Mouse (Mus musculus): Measurements from ENCODE around the gene Rxra.

Gene Rxra

DNA sequence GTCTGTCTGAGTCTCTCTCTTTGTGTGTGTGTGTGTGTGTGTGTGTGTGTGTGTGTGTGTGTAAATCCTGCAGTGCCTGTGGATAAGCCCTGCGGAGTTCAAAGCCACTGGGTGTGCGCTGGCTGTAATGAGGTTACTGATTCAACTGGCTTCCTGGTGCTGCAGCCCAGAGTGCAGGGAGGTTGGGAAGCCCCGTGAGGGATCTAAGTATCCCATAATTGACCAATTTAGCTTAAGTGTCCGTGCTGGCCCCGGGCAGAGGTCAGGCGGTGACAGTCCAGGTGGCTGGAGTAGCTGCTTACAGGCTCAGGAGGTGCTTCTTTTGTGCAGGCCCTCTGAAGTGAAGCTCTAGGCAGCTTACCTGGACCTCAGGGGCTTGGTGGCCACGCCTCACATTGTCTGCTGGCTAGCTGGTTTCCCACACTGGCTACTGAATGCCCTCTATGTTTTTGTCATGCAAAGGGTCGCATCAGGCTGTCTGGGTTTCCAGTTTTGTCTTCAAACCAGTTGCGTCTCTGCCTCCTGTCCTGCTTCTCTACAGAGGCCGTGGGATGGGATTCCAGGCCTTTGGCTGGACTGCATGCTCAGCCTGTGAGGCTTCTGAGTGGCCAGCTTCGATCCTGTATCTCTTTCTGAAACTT lies 7.9 kb downstream of the Rxra start:
- POLR2A ChIA-PET: interaction anchor here in 3 of 4 experiments (0.7 to 2.4 kb wide), 17 partner anchors 8 to 957 kb away, joined by 3 to 12 read pairs (median 3); partner anchors contain the start of genes Rxra (in 1 of the 3) and Tsc1 (in 1 of the 3)

GRCm38 (mm10) chr2:27685917-27686316 lies 9.7 kb downstream of the Rxra start:
- ChIA-PET POLR2A (interaction anchor here in 1 of 4 experiments (0.6 kb wide), 1 partner anchor 858 kb away, joined by 5 read pairs; no protein-coding TSS in a partner anchor), CTCF (no interaction called here)

More for the DNA sequence above, 7.9 kb downstream of the Rxra start:
- CTCF ChIA-PET: interaction anchor here in 2 of 4 experiments (0.7 to 0.9 kb wide), 2 partner anchors 46 to 645 kb away, joined by 4 to 6 read pairs; no protein-coding TSS in a partner anchor

DNA sequence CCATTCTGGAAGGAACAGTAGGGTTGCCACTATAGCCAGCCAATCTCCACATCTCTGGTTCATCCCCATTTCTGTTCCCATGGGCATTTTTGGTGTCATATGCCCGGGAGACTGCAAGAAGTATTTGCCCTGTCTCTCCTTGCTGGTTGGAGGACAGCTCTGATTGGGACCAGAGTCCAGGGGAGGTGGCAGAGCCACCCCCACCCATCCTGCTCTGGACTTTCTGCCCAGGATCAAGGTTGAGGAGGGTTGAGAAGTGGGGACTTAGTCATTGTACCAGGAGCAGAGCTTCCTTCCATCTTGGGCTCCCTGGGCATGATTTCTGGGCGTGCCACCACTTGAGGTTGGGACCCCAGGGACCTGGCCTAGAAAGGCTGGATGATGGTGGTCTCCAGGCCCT lies 10.1 kb downstream of the Rxra start:
- POLR2A ChIA-PET: interaction anchor here in 1 of 4 experiments (0.6 kb wide), 1 partner anchor 858 kb away, joined by 5 read pairs; no protein-coding TSS in a partner anchor
- CTCF ChIA-PET: no interaction called here

- ChIA-PET POLR2A (no interaction called here), CTCF (no interaction called here)
These were observed 10.8 kb downstream of the Rxra start for GRCm38 (mm10) chr2:27687041-27687440.

GRCm38 (mm10) chr2:27687973-27688372 lies 11.7 kb downstream of the Rxra start:
- ChIA-PET POLR2A (interaction anchor here in 2 of 4 experiments (1.0 to 1.6 kb wide), 2 partner anchors 11 to 18 kb away, joined by 3 to 4 read pairs; no protein-coding TSS in a partner anchor), CTCF (no interaction called here)

- ChIA-PET CTCF (interaction anchor here in 1 of 4 experiments (1.2 kb wide), 1 partner anchor 86 kb away, joined by 3 read pairs; no protein-coding TSS in a partner anchor), POLR2A (interaction anchor here in 2 of 4 experiments (0.6 to 1.5 kb wide), 4 partner anchors 12 to 249 kb away, joined by 3 to 7 read pairs (median 4); partner anchors contain the start of gene Brd3os (in 1 of the 2))
These were observed 14.5 kb downstream of the Rxra start for GRCm38 (mm10) chr2:27690714-27691113.

GRCm38 (mm10) chr2:27691139-27691720 lies 15.0 kb downstream of the Rxra start:
- CTCF ChIA-PET: interaction anchor here in 1 of 4 experiments (1.2 kb wide), 1 partner anchor 86 kb away, joined by 3 read pairs; no protein-coding TSS in a partner anchor
- POLR2A ChIA-PET: interaction anchor here in 2 of 4 experiments (0.6 to 1.5 kb wide), 5 partner anchors 12 to 249 kb away, joined by 3 to 7 read pairs (median 4); partner anchors contain the start of gene Brd3os (in 1 of the 2)

DNA sequence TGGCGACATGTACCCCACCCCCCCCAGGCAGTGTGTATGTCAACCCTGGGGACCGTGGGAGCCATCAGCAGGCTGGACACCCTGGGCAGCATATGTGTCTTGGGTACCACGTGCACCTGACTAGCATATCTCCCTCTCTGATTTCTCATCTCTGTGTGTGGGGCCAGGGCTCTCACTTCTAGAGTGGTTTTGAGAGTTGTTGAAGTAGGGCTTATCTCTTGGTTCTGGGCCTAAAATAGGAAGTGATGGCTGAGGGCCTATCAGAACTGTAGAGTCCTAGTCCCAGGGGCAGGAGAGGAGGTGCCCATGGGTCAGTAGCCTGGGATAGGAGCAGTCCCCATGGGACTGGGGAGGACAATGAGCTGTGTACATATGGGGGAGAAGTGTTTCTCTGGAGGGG lies 16.4 kb downstream of the Rxra start:
- ChIA-PET CTCF (interaction anchor here in 2 of 4 experiments (0.6 to 0.8 kb wide), 2 partner anchors 9 to 104 kb away, joined by 3 read pairs; no protein-coding TSS in a partner anchor), POLR2A (interaction anchor here in 2 of 4 experiments (0.7 to 2.3 kb wide), 4 partner anchors 8 to 140 kb away, joined by 3 to 12 read pairs (median 4); no protein-coding TSS in a partner anchor)

DNA sequence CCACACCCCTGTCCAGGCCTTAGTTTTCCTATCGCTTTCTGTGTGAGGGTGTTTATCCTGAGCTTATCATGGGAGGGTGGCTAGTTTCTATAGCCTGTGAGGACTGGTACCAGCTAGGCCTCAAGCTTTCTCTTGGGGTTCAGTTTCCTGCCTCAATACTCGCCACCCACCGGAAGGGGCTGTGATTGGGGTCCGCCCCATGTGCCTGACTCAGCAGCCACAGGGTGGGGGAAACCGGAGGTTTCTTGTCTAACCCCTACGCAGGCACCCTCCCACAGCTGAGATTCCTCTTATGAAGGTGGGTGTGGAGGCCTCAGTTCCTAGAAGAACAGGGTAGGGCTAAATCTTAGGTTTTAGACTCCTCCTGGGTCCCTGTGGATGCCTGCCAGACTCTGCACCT lies 17.4 kb downstream of the Rxra start:
- POLR2A ChIA-PET: interaction anchor here in 2 of 4 experiments (0.6 to 2.3 kb wide), 5 partner anchors 9 to 182 kb away, joined by 3 to 12 read pairs (median 4); partner anchors contain the start of gene Rxra (in 1 of the 2)
- CTCF ChIA-PET: interaction anchor here in 2 of 4 experiments (0.6 kb wide), 2 partner anchors 24 to 159 kb away, joined by 3 to 4 read pairs; no protein-coding TSS in a partner anchor

- ChIA-PET CTCF (interaction anchor here in 1 of 4 experiments (0.7 kb wide), 1 partner anchor 269 kb away, joined by 4 read pairs; no protein-coding TSS in a partner anchor), POLR2A (interaction anchor here in 2 of 4 experiments (0.6 to 1.4 kb wide), 3 partner anchors 11 to 388 kb away, joined by 3 to 4 read pairs (median 3); no protein-coding TSS in a partner anchor)
These were observed 23.3 kb downstream of the Rxra start for GRCm38 (mm10) chr2:27699574-27699973.

DNA sequence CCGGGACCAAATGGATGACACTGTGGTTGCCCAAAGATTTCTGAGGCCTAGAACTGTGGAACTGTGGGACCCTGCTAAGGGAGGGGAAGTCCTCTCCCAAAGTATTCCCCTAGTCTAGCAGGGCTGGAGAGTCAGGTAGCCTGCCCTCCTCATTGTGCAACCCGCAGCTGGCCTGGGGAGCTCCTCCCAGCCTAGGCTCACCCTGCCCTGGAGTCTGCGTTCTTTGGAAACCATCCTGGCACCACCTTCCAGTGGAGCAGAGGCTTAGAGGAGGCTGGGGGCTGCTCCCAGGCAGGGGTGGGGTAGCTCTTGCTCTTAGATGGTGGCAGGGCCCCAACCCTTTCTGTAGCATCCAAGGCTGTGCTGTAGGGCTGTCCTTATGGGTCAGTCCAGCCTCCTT lies 26.0 kb downstream of the Rxra start:
- ChIA-PET POLR2A (interaction anchor here in 1 of 4 experiments (1.1 to 1.4 kb wide), 2 partner anchors 27 to 89 kb away, joined by 3 to 5 read pairs; no protein-coding TSS in a partner anchor), CTCF (interaction anchor here in 1 of 4 experiments (0.5 kb wide), 1 partner anchor 9 kb away, joined by 3 read pairs; no protein-coding TSS in a partner anchor)

DNA sequence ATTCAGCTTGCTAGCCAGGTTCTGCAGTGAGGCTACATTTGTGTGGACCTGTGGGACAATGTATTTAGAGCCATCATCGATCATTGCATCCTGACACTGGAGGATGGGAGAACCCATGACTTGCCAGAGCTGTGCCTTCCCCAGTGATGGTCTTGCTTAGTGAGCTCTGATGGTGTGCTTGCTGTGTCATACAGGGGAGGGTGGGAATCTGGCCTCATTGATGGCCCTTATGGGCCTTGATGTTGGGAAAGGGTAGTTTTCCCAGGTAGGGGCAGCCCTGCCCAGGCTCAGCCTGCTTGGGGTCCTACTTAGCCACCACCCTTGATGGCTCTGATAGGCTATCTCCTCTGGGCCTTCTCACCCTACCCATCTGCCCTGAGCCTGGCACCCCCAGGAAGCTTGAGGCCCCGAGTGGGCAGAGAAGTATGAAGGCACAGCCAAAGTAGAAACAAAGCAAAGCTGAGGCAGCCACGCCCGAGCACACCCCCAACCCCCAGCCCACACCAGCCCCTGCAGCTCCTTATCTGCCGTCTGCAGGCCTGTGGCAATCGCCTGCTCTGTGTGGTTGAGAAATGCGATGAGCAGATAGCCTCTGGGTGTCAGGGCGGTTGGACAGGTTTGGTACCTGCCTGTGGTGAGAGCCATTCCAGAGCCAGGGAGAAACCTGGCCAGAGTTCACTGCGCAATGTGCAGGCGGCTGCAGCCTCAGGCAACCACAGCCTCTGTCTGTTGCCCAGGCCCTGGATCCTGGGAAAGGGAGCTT lies 26.8 kb downstream of the Rxra start:
- POLR2A ChIA-PET: interaction anchor here in 1 of 4 experiments (1.4 kb wide), 1 partner anchor 28 kb away, joined by 3 read pairs; no protein-coding TSS in a partner anchor
- CTCF ChIA-PET: interaction anchor here in 1 of 4 experiments (1.6 kb wide), 1 partner anchor 27 kb away, joined by 3 read pairs; no protein-coding TSS in a partner anchor

DNA sequence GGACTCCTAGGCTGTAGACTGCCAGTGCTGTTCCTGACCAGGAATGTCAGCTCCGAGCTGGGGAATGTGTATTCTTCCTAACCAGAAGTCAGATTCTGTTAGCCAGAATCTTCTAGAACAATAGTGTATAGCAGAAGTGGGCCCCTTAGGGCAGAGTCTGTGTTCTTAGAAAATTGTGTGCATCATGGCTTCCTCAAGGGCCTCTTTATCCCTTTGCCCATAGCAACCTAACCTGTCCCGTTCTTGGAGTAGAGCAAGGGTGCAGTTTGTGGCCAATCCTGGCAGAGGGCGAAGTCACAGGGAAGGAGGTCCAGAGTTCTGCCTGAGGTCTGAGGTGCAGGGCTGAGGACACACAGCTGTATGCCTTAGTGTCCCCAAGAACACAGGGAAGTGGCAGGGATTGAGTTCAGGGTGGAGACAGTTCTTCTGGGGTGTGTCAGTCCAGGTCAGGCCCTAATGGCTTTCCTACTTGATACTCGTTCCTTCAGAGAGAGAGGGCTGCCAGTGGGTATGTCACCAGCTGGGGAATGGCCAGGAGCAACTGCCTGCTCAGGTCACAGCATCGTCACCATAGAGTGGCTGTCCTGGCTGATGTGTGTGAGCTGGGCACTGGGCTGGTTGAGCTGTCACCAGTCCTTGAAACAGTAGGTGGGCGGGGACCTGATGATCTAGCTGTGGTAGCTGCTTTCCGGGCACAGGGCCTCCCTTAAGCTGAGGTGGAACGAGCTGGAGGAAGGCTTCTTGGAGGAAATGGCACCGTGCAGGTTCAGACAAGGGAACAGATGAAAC lies 27.8 kb downstream of the Rxra start:
- ChIA-PET POLR2A (no interaction called here), CTCF (interaction anchor here in 1 of 4 experiments (1.6 kb wide), 1 partner anchor 26 kb away, joined by 3 read pairs; no protein-coding TSS in a partner anchor)

DNA sequence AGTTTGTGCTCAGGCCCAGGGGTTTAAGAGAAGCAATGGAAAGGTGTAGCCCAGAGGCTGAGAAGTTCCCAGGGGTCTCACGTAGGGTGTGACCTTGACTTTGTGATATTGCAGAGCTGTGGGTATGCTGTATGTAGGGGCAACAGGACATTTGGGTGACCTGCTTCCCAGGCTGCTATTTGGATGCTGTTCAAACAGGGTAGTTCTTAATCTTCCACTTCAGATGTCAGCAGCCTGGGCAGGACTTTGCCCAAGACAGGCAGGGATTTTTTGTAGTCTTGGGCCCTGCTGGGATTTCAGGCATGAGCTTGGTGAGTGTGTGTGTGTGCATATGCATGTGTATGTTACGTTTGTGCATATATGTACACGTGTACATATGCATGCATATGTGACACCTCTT lies 28.4 kb downstream of the Rxra start:
- ChIA-PET CTCF (no interaction called here), POLR2A (no interaction called here)

- ChIA-PET POLR2A (interaction anchor here in 1 of 4 experiments (1.1 kb wide), 1 partner anchor 10 kb away, joined by 3 read pairs; no protein-coding TSS in a partner anchor), CTCF (no interaction called here)
These were observed 34.7 kb downstream of the Rxra start for GRCm38 (mm10) chr2:27710871-27711382.

DNA sequence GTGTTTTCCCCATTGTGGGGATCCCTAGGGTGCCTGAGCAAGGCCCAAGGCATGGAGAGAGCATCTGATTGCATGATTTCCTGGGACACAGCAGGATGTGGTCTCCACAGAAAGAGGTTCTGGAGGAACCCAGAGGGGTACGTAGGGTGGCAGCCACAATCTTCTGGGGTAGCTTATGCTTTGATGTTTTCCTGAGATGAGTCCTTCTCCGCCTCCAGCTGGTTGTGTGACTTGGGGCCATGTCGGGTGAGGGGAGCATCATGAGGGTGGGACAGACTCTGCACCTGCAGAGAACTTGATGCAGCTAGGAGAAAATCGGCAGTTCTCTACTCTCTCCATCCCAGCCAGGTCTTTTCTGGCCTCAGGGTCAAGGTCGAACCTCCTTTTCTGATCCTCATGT lies 36.4 kb downstream of the Rxra start:
- POLR2A ChIA-PET: no interaction called here
- CTCF ChIA-PET: no interaction called here

GRCm38 (mm10) chr2:27713378-27713777 lies 37.1 kb downstream of the Rxra start:
- CTCF ChIA-PET: no interaction called here

DNA sequence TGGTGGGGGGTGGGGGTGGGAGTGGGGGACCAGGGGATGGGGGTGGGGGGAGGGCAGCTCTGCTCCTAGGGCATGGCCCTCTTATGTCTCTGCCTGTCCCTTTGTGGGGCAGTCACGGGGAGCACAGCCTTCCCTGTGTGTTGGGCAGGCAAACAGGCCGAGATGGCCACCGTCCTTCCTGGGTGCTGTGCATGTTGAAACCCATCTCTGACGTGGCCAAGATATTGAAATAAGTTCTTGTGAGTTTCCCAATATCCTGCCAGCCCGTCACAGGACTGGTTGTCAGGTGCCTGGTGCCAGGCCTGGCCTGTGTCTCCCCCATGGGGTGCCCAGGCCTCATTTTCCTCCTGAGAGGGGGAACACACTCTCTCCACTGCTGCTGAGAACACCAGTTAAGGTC lies 37.9 kb downstream of the Rxra start:
- CTCF ChIA-PET: no interaction called here

More at GRCm38 (mm10) chr2:27713378-27713777, 37.1 kb downstream of the Rxra start:
- POLR2A ChIA-PET: no interaction called here

More for the DNA sequence above, 37.9 kb downstream of the Rxra start:
- POLR2A ChIA-PET: no interaction called here
